Mouse (Mus musculus) spleen, postnatal 0 days (tissue): Measurements from ENCODE around the gene 1700056E22Rik. TPM values are rescaled to one million over a fixed set of nuclear protein-coding genes. Genes with fewer than 3 reads are reported as not detected.

Experiments used
- polyA plus RNA-seq: library from polyadenylated mRNA; unstranded; fragments of >200 nt; fragmentation: Nextera tagmentation; extraction: Ambion mirVana; gene quantifications from 2 replicates; pipeline ENCODE4 v1.2.1, GENCODE M21; 2015

The 1700056E22Rik gene
- polyA plus RNA-seq, result 1.5 and 2.0 TPM in 2 replicates

DNA sequence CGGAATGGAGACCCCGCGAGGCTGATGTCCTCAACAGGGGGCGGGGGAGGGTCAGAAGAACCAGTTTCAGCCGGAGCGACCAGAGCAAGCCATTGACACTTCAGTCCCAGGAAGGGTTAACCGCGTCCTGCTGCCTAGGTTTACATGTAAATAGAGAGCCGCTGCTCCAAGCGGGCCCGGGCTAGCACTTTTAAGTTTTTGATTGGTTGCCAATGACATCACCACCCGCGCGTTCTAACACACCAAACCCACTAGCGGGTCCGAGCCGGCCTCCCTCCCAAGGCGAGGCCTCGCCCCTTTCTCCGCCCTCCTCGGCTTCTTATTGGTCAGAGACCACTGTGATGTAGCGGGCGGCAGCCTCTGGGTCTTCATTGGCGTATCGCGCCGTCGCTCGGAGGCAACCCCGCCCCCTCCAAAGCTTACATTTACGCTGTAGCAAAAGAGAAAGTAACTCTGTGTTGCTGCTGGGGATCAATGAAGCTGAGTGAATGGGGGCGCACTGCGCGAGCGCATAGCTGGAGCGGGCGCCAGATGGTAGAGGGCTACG lies at the start of gene 1700056E22Rik:
Gene 1700056E22Rik, minus strand, starts transcription at position 291 of the 547 bp plus-strand sequence.

GRCm38 (mm10) chr1:184013106-184013505 lies 21.0 kb downstream of the 1700056E22Rik start, which contains the start of gene Dusp10:
Gene Dusp10 (plus strand): TSS chr1:184013302.

Other genes with a start within 250 kb of the 1700056E22Rik start
- 1.7 and 2.0 TPM in 2 replicates for gene Dusp10, start 21.0 kb downstream of the 1700056E22Rik start, polyA plus RNA-seq